Mouse (Mus musculus) neutrophil, adult 5-6 weeks (primary cell): ENCODE results near the gene Snx27. TPM values are rescaled to one million over a fixed set of nuclear protein-coding genes. Genes with fewer than 3 reads are reported as not detected.

Experiments used
- ATAC-seq: fragments of 151-379, 151-347 bp; 2 replicates; pipeline ENCODE4 v1.8.0; 2017; ENCODE audit warnings: mild to moderate bottlenecking, moderate TSS enrichment; ENCODE audit not compliant: insufficient number of reproducible peaks, poor library complexity, low FRiP score, severe bottlenecking; ENCODE audit errors: extremely low read depth
- total RNA-seq: library from RNA; stranded (forward); fragments of 200-1000 nt; gene quantifications from 2 replicates; pipeline ENCODE4 v1.2.3, GENCODE M21; 2017

Gene Snx27
- total RNA-seq, 1 experiment from 2014 or later = 41.3 TPM

- ATAC-seq = no peak
Measured at GRCm38 (mm10) chr3:94581138-94581780, 1.3 kb downstream of the Snx27 start.

DNA sequence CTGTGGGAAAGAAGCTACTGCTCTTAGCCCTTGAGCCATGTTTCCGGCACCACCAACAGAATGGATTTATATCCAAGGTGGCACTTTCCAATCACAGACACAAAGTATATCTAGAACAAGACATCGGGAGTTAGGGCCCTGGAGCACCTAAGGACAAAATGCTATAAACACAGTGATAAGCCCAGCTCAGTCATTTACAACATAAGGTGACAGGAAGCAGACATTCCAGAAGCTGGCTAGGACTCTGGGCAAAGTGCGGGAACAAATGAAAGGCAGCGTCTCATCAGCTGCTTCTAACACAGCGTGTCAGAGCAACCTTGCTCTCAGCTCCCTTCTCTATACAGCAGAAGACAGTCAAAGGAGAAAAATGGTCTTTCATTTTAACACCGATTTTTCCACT lies 8.0 kb downstream of the Snx27 start:
- no peak for ATAC-seq

DNA sequence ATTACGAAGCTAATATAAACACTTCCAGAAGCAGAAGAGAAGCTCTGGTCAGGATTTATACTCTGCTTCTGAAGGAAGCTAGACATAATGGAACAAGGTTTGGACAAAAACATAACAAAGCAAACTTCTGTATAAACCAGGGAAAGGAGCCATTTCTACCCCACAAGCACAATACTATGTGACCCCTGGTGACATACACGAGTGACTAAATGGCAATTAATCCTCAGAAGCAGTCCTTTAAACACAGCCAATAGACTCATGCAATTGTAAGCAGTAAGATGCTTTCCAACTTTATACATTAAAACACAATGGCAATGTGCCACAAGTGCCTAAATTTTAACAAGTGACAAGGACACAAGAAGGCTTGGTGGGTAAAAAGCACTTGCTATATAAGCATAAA lies 15.3 kb downstream of the Snx27 start:
- ATAC-seq = no peak

DNA sequence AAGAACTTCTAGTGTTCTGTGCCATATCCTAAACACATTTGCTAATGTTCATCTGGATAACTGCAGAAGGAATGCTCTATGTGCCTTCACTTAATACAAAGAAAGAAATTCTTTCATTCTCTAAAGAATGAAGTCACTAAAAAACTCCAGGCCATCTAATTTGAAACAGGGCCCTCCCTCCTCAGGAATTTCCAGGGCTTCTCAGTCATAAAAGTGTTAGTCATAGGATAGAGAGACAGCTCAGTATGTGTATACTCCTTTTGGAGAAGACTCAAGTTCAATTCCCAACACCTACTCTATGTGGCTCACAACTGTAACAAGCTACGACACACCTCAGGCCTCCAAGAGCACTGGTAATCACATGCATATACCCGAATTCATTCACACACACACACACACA lies 17.0 kb downstream of the Snx27 start:
- no peak for ATAC-seq

- no peak for ATAC-seq
Measured at GRCm38 (mm10) chr3:94565127-94565526, 17.4 kb downstream of the Snx27 start.

DNA sequence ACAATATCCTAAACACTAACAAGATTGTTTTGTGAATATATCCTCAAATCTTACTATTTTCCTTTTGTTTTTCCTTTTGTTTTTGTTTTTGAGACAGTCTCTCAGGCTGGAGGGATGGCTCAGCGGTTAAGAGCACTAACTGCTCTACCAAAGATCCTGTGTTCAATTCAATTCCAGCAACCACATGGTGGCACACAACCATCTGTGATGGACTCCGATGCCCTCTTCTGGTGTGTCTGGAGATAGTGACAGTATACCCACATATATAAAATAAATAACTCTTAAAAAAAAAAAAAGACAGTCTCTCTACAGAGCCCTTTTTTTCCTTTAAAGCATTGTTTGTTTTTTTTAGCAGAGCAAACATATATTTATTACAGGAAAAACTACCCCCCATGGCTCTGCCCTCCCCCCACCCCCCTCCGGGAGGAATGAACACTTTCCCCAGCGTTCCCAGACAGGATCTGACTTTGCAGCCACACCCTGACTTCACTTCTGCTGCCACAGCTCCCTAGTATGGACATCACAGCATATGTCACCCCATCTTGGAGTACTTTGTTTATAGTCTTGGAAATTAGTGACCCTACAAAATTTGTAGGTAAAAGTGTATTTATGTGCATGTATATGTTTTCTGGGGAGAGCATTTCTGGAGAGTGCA lies 18.0 kb downstream of the Snx27 start:
- ATAC-seq = no peak

GRCm38 (mm10) chr3:94563163-94563562 lies 19.4 kb downstream of the Snx27 start:
- ATAC-seq = no peak

GRCm38 (mm10) chr3:94559931-94560429 lies 22.5 kb downstream of the Snx27 start:
- ATAC-seq = no peak

DNA sequence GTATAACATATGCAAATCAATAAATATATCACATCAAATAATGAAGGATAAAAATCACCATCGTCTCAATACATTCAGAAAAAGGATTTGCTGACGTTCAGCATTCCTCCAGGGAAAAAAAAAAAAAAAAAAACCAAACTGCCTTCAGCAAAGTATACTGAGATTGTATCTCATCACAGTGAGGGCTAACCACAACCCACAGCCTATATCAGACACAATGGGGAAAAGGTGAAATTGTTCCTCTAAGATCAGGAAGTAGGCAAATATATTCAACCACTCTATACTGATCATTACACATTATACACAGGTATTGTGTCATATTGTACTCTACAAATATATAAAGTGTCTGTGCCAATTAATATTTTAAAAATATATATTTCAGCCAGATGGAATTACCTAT lies 33.5 kb downstream of the Snx27 start:
- no peak for ATAC-seq

DNA sequence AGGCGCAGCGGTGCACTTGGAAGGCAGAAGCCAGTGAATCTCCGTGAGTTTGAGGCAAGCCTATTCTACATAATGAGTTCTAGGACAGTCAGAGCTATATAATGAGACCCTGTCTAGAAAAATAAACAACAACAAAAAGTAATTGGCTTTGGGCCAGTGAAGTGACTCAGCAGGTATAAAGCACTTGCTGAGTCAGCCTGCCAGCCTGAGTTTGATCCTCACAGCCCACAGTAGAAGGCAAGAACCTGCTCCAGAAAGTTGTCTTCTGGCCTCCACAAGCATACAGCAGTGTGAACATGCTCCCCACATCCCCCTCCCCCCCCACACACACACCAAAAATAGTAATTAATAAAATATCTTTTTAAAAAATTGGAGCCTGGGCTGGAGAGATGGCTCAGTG lies 45.3 kb downstream of the Snx27 start:
- no peak for ATAC-seq

GRCm38 (mm10) chr3:94533968-94534367 lies 48.5 kb downstream of the Snx27 start:
- ATAC-seq = no peak

DNA sequence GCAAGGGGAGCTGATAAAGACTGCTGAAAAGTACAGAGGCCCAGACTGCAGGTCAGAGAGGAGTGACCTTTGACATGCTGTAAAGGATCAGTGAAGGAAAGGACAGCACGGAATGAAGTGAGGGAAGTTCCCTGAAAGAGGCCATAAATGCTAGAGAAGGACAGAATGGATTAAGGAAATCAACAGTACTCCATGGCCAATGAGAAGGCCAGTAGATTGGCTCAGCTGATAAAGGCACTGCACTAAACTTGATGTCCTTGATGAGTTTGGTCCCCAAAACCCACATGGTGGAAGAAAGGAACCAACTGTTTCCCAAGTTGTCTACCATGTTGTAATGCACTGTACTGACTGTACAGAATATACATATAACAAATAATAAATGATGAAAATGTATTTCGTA lies 55.8 kb downstream of the Snx27 start:
- no peak for ATAC-seq

GRCm38 (mm10) chr3:94506664-94507063 lies 75.9 kb downstream of the Snx27 start:
- no peak for ATAC-seq

- ATAC-seq = no peak
Measured at GRCm38 (mm10) chr3:94502243-94502642, 80.3 kb downstream of the Snx27 start.

DNA sequence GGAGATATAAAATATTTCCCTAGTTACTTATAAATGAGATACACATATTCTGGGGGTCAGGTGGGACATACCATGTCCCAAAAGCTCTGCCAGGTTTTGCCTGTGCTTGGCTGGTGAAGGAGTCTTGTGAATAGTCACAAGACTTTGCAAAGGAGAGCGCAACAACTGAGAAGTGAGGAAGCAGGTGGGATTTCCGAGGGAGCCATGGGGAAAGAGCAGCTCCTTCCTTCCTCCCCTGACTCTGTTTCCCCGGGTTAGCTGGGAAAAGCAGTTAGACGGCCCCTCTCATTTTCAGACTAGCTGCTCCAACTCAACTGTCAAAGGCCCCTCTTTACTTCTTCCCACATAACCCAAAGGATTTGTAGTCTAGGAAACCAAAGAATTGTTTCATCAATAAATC lies 85.4 kb downstream of the Snx27 start:
- ATAC-seq = no peak

- no peak for ATAC-seq
Measured at GRCm38 (mm10) chr3:94487581-94487980, 94.9 kb downstream of the Snx27 start.

- ATAC-seq = no peak
Measured at GRCm38 (mm10) chr3:94485922-94486321, 96.6 kb downstream of the Snx27 start.

DNA sequence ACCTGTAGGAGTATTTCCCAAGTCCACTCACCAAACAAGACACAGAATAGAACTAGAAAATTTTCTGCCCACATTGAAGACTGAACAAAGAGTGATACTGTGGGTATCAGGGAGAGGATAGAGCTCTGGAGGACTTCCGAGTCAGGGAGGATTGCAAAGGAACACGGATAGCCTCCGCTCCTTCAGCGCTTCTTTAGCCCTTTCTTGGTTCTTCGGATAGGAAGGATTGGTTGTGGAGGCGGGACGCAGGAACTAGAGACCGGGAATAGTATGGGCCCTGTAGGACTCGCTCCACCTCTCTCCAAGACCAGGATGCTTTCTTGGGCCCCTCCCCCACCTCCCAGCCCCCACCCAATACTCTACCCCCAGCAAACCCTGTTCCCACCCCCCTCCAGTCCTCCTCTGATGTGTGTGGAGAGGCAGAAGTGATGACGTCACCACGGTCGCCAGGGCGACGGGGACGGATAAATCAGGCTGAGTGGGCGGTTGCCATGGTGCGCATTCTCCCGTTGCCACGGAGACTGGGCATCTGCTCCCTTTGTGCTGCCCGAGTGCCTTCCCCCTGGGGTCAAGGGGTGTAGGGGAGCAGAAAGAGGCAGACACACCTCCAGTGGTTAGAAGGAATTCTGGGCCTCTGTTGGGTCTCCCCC lies 98.6 kb downstream of the Snx27 start:
- ATAC-seq = no peak

DNA sequence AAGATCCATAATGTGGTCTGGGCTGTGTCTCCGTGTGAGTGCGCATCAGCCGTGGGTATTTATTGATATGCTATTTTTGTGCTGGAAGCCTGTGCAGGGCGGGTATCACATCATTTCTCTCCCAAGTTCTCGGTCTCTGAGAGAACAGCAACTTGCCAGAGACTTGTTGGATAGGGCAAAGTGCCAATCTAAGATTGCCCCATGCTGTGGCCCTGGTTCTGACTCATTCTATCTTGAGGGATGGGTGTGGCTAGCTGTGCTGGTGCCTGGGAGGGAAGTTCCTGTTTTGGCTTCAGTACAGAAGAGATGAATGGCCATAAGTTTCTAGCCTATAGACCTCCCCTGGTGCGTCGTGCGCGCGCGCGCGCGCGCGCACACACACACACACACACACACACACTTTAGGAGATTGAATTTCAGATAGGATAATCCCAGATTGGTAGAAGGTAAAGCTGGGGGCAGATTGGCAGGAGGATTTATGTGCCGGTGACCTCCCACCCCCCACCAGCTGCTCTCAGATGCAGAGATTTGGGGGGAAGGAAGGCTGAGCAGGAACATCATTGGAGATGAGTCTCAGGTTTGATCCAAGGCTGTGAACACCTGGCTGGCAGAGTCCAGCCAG lies 99.6 kb downstream of the Snx27 start:
- peak; percentile 57 for ATAC-seq

DNA sequence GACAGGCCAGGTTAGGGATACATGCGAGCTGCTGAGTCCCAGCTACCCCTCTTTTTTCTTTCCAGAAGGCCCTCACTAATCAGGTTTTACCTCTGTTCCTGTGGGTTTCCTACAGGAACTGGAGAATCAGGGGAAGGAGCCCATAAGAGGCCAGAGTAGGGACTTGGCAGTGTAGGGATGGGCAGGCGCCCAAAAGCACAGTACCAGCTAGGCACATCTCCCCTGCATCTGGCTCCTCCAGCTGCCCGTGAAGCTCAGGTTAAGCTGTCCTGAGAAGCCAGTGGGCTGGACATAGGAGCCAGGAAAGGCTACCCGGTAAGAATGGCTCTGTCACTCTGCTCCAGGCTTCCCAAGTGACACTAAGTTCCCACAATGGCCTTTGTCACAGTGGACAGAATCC lies 101.1 kb downstream of the Snx27 start:
- ATAC-seq = no peak
